Mouse (Mus musculus) spleen, adult 18-20 months (tissue): Measurements from ENCODE around the gene Sgms1.
"Not testable (repeated sequence)": the region's sequence is repeated elsewhere in the genome, so short reads cannot be mapped to it uniquely, and the experiment has no call there.

Experiments
- DNase-seq, 2 experiments: peaks; one replicate each; pipeline ENCODE4 v3.0.0; 2022; ENCODE audit warnings: mixed read lengths in 2 of 2

The Sgms1 gene

GRCm38 (mm10) chr19:32124155-32124554 lies 265.4 kb downstream of the Sgms1 start:
- DNase-seq, result no peak

- no peak for DNase-seq
Observed at GRCm38 (mm10) chr19:32123196-32123595, 266.3 kb downstream of the Sgms1 start.

- DNase-seq, result no peak
Observed at GRCm38 (mm10) chr19:32120798-32121197, 268.7 kb downstream of the Sgms1 start.

- no peak for DNase-seq
Observed at GRCm38 (mm10) chr19:32119666-32120065, 269.8 kb downstream of the Sgms1 start.

GRCm38 (mm10) chr19:32118496-32118895 lies 271.0 kb downstream of the Sgms1 start:
- no peak for DNase-seq

- no peak for DNase-seq
Observed at GRCm38 (mm10) chr19:32117484-32118018, 272.0 kb downstream of the Sgms1 start.

GRCm38 (mm10) chr19:32111866-32112790 lies 277.4 kb downstream of the Sgms1 start:
- DNase-seq, result no peak

- DNase-seq, result peak; percentile 38 to 70
Observed at GRCm38 (mm10) chr19:32107771-32108306, 281.7 kb downstream of the Sgms1 start, which contains the start of gene Asah2. Asah2 (minus strand) TSS chr19:32108211.

- DNase-seq, result no peak
Observed at GRCm38 (mm10) chr19:32106750-32107149, 282.8 kb downstream of the Sgms1 start.

GRCm38 (mm10) chr19:32104217-32104616 lies 285.3 kb downstream of the Sgms1 start:
- DNase-seq, result no peak

GRCm38 (mm10) chr19:32102976-32103300 lies 286.6 kb downstream of the Sgms1 start:
- DNase-seq, result no peak

- DNase-seq, result no peak
Observed at GRCm38 (mm10) chr19:32102294-32102975, 287.1 kb downstream of the Sgms1 start.

GRCm38 (mm10) chr19:32098582-32098981 lies 290.9 kb downstream of the Sgms1 start:
- no peak for DNase-seq

- DNase-seq, result no peak
Observed at GRCm38 (mm10) chr19:32092358-32092757, 297.2 kb downstream of the Sgms1 start.

- no peak for DNase-seq
Observed at GRCm38 (mm10) chr19:32090804-32091203, 298.7 kb downstream of the Sgms1 start.

GRCm38 (mm10) chr19:32088570-32088969 lies 300.9 kb downstream of the Sgms1 start:
- DNase-seq, result no peak

- DNase-seq, result no peak
Observed at GRCm38 (mm10) chr19:32087736-32088470, 301.6 kb downstream of the Sgms1 start.

- DNase-seq, result not testable (repeated sequence)
Observed at GRCm38 (mm10) chr19:32084813-32085212, 304.7 kb downstream of the Sgms1 start.
